Mouse (Mus musculus): Measurements from ENCODE around the gene Capzb. TPM values are rescaled to one million over a fixed set of nuclear protein-coding genes. Genes with fewer than 3 reads are reported as not detected.

Gene Capzb
- total RNA-seq, 2 experiments from 2014 or later = 356 to 380 TPM

DNA sequence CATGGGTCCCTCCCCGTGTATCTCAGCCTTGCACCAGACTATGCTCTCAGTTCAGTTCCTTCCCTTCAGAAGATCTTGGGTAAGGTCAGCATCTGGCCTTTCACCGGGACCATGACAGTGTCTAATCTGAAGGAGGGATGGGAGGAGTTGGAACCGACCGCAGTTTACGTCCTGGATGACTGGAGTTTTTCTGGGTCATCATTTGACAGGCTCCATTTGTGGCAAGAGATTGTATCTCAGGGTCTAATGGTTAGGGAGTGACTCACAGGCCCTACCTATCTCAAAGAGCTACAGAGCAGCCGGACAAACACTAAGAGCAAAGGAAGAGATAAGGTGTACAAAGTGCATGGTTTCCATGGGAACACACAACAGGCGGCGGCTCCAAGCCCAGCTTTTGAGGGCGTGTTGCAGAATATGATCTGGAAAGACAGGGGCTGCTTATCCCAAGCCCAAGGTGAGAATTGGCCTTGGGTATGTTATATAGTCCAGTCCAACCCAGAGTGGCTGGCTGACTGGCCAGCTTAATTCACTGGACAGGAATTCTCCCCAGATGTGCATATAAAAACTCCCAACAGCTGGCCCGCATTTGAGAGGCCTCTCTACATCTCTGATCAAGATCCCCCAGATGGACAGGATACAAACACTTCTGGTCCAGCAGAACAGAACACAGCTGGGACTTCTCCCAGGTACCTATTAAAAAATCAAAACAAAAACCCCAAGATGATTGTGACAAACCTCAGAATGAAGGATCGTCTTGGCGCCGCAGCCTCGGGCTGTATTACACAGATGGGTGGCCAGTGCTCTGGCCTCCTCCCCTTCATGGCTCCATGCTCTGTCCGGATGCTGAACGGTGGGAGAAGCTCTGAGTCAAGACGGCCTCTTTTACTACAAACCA lies 12.7 kb upstream of the Capzb start:
- peak; percentile 61 to 73 for DNase-seq

DNA sequence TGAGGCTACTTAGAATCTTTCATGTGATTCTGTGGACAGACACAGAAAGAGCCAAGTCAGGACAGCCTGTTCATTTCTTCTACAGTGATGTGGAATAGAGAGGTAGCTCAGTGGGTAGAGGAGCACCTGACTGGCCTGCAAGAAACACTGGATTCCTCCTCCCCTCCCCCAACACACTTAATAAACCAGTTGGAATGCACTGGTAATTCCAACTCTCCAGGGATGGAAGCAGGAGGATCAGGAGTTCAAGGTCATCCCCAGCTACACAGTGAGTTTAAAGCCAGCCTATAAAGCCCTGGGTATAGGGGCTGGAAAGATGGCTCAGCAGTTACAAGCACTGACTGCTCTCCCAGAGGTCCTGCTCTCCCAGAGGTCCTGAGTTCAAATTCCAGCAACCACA lies 10.2 kb upstream of the Capzb start:
- DNase-seq = no peak

- DNase-seq = no peak
These were observed 6.8 kb upstream of the Capzb start for GRCm38 (mm10) chr4:139185766-139186442.

- DNase-seq = peak in 1 of 2 experiments; percentile 77
These were observed 4.8 kb upstream of the Capzb start for GRCm38 (mm10) chr4:139187930-139188329.

DNA sequence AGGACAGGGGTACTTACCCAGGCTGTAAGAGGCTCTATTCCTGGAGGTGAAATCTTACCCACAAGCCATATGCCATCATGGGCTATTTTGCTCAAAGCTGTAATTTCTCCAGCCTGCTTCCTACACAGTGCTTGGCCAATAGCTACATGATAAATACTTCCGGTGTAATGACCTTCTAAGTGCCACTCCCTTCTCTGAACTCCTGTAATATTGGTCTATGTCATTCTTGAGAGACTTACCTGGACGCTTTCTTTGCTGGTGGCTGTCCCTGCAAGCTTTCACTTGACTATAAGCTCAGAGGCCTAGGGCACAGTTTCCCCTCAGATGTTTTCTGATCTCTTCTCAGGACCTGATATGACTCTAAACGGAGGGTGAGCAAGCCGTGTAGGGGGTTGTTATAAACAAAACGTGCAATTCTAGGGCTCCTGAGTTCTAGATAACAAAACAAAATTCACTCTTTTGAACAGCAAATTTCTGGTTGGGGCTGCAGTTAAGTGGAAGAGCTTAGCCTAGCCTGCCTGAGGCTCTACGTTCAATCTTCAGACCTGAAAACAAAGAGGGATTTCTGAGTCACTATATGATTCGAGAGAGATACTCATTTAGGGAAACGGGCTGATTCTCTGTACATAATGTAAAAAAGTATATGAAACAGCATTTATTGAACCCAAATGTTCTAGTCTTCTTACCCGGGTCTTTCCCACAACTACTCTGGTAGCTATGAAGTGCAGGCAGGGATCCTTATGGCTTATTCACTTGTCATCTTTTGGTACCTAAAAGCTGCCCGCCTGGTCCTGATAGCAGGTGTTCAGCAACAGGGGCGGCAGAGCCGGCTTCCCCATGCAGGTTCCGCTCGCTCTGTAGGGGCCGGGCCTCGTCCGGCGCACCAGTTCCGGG lies 847 bp upstream of the Capzb start:
- DNase-seq = no peak

DNA sequence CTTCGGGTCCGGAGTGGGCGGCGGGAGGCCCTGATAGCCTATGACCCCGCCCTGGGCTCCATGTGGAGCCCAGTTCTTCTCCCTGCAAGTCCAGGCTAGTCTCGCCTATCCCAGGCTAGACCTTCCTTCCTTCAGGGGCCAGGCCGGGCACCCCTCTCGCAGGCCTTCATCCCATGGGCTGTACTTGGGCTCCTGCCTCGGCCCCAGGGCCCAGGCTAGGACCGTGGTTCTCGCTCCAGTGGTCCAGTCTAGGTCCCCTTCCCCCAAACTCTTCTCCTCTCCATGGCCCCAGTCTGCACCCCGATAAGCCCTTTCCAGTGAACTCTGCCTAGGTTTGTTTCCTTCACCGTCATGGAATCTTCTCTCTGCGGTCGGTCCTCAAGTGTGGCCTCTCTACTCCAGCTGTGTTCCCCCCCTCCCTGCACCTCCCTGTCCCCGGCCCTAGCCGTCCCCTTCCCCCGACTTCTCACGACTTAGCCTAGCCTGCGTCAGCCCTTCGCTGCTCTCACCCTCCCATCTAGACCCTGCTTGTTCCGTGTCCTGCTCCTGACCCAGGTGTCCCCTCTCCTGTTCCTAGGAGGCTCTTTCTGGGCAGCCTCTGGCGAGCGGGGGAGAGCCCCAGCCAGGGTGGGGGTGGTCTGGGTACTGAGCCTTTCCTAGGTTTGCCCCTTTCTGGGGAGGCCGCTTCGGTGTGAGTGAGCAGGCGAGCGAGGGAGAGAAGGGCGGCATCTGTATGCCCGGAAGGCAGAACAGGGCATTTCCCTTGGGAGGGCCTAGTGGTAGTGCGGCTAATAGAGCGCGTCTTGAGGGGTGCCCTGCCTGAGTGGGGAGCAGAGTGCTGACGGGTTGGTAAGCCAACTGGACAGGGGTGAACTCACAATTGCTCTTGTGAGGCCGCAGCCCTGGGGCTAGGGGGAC lies 736 bp downstream of the Capzb start:
- DNase-seq = peak in 1 of 2 experiments; percentile 40

- DNase-seq = peak in 1 of 2 experiments; percentile 36
These were observed 2.4 kb downstream of the Capzb start for GRCm38 (mm10) chr4:139195101-139195500.

DNA sequence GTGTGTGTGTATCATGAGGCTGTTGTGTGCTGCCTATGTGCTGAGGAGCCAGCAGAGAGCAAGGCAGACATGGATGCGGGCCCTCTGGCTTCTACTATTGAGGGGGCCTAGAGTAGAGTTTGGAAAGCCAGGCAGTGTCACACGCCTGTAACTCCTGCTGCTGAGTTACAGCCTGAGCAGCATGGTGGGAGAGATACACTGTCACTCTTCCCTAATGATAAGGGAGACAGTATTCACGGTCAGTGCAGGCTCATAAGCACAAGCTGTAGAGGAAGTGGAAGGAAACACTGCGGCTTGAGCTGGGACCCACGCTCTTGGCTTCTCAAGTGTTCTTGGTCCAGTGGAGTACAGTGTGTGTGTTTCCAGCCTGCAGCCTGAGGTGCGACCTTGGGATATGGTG lies 3.8 kb downstream of the Capzb start:
- DNase-seq = no peak

GRCm38 (mm10) chr4:139196949-139197348 lies 4.2 kb downstream of the Capzb start:
- DNase-seq = no peak

- DNase-seq = peak in 1 of 2 experiments; percentile 63
These were observed 4.8 kb downstream of the Capzb start for GRCm38 (mm10) chr4:139197453-139197852.

- peak; percentile 77 to 90 for DNase-seq
These were observed 5.4 kb downstream of the Capzb start for GRCm38 (mm10) chr4:139198004-139198689.

- peak in 1 of 2 experiments; percentile 34 for DNase-seq
These were observed 6.4 kb downstream of the Capzb start for GRCm38 (mm10) chr4:139199126-139199525.

- peak in 1 of 2 experiments; percentile 63 for DNase-seq
These were observed 7.1 kb downstream of the Capzb start for GRCm38 (mm10) chr4:139199703-139200340.

DNA sequence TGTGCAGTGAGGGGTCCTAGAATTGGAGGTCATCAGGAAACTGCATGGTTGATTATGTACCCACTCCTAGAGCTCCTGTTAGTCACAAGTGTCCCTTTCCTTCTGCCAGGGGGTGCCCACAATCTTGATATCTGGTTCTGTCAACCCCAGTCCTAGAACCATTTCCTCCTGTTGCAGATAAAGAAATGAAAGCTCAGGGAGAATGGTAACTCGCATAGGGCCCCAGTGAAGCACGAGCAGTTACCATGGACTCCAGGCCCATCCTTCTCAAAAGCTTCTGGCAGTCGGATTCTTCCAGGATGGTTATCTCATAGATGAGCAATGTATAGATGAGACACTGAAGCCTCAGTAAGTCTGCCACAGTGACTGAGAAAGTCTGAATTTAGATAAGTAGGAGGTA lies 8.2 kb downstream of the Capzb start:
- no peak for DNase-seq

DNA sequence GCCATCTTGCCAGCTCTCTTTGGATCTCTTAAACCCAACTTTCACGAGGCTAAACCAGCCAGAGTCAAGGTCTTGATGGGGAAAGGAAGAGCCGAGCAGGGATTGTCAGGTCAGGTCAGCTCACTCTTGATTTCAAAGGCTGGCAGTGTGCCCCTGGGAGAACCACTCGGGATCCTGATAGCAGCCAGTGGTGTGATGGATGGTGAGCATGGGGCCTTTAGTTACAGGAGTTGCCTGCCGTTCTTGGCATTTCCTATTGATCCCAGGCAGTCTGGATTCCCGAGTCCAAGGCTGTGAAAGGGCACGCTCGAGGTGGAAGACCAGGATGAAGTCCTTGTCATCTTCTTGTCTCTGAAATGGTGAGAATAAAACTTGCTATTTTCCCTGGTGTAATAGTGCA lies 9.9 kb downstream of the Capzb start:
- no peak for DNase-seq

DNA sequence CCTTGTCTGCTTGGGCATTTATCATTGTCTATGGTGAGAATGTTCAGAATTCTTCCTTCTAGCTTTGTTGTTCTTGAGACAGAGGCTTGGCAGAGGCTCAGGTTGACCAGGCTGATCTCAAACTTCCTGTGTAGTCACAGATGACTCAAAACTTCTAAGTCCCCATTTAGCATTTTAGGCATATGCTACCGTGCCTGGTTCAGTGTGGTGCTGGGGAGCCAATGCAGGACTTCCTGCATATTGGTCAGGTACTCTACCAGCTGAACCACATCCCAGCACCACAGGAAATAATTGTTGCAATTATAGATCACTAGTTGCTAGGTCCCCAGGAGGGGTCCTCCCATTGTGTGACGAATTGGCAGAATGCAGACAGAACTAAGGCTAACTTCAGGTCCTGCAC lies 10.7 kb downstream of the Capzb start:
- no peak for DNase-seq

GRCm38 (mm10) chr4:139205842-139206241 lies 13.1 kb downstream of the Capzb start:
- no peak for DNase-seq

DNA sequence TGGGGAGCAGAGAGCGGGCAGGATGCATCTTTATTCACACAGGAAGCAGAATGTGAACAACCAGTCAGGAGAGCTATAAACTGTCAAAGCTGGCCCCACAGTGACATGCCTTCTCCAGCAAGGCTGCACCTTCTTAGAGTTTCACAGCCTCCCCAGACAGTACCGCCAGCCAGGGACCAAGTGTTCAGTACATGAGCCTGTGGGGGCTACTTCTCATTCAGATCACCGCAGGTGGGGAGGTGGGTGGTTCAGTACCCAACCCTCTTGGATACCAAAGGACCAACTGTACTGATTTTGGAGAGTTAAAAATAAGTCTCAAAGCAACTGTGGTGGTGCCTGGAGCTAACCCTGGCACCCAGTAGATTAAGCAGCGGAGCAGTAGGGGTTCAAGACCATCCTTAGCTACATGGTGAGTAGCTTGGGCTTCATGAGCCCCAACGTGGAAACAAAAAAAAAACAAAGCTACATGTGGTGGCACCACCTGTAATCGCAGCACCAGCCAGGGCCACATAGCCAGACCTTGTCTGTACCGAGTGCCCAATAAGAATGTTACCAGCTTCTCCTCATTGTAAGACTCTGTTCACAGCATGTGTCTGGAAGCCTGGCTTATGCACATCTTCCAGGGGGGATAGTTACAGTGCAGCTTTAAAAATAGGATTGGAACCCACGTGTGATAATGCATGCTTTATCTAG lies 13.8 kb downstream of the Capzb start:
- no peak for DNase-seq
